Mouse (Mus musculus): ENCODE data around the gene Zfp956. TPM values are rescaled to one million over a fixed set of nuclear protein-coding genes. Genes with fewer than 3 reads are reported as not detected.

Gene Zfp956
- polyA plus RNA-seq, 1 experiment from 2014 or later: 6.7 TPM

DNA sequence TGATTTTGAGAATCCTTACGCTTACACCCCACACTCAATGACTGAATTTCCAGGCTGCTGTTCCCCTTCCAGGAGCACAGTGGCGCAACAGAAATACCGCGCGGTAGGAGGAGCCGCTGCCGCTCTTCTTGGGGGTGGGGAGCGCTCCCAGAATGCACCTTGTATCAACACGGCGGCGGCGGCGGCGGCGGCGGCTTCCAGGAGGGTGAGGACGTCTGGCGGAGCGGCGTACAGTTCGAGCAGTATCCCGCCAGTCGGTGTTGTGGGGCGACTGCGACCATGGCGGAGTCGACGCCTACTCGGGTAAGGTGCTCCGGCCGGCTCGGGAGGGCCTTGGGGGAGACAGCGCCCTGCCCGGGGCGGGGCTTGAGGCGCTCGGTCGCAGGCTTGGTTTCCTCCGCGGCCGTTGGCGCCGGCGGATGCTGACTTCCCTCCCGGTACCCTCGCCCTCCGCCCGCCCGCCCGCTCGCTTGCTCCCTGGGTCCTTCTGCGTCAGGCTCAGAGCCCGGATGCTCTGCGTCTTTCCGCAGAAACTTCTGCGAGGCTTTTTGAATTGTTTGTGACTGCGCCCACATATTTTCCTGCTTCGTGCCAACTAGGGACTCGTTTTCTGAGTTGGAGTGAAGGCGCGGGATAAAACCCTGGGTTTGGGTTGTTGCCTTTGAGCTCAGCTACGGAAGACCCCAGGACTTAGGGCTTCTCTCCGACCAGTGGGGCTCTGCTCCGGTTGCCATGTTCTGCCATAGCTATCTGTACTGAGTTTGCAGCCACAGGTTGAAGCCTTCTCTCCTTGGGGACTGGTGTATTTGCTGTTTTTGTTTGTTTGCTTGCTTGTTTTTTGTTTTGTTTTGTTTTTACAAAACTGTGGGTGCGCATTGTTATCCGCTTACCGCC, 32.5 kb upstream of the Zfp956 start, which contains the start of gene Zfp212:
Gene Zfp212, plus strand, starts transcription at position 30 of the 894 bp plus-strand sequence.
- ATAC-seq: peak; percentile 86

GRCm38 (mm10) chr6:47942461-47942860, 10.7 kb upstream of the Zfp956 start:
- TF ChIP-seq CTCF (IDR thresholded peaks at IDR 0.05; ENCODE audit: low read depth): no peak
- H3K9me3 ChIP-seq (ENCODE audit: control insufficient read depth): no peaks in the 10 kb centered on the region
- H3K4me2 ChIP-seq (replicated peaks; ENCODE audit: low read depth): peak overlapping the region; percentile 81
- H3K36me3 ChIP-seq (ENCODE audit: control insufficient read depth, insufficient read depth): peaks cover 5% of the 10 kb centered on the region; the same call in 1 of the 2 replicates
- H3K9ac ChIP-seq (ENCODE audit: low read depth, low read length): peak overlapping the region; percentile 62
- ATAC-seq: no peak
- H3K4me1 ChIP-seq (replicated peaks; ENCODE audit: control insufficient read depth, insufficient read depth, low read length): 0 out of 2 replicates have a peak, but pooled peaks cover 2% of the 10 kb centered on the region
- 58% methylated on average over 12 of the region's 12 CpGs for WGBS
- no peaks in the 10 kb centered on the region for H3K27me3 ChIP-seq (replicated peaks; ENCODE audit: control insufficient read depth, insufficient read depth, low read length)
- no peak overlapping the region for H3K27ac ChIP-seq (ENCODE audit: low read depth, low read length)
- peak overlapping the region; percentile 40 for H3K4me3 ChIP-seq (ENCODE audit: low read depth, low read length)

More for the DNA sequence above, 32.5 kb upstream of the Zfp956 start, which contains the start of gene Zfp212:
- H3K4me3 ChIP-seq (ENCODE audit: low read depth, low read length): peak within 1 kb of the TSS; percentile 86
- H3K27me3 ChIP-seq (replicated peaks; ENCODE audit: control insufficient read depth, insufficient read depth, low read length): no peaks in the 10 kb centered on the region
- WGBS: under 1% methylated on average over 67 of the region's 67 CpGs
- H3K9me3 ChIP-seq (ENCODE audit: control insufficient read depth): no peaks in the 10 kb centered on the region
- no peaks in the 10 kb centered on the region; the same call in 1 of the 2 replicates for H3K4me1 ChIP-seq (replicated peaks; ENCODE audit: control insufficient read depth, insufficient read depth, low read length)
- peak within 1 kb of the TSS; percentile 81 for H3K9ac ChIP-seq (ENCODE audit: low read depth, low read length)
- peak; percentile 81 for TF ChIP-seq CTCF (IDR thresholded peaks at IDR 0.05; ENCODE audit: low read depth)
- no peaks in the 10 kb centered on the region for H3K36me3 ChIP-seq (ENCODE audit: control insufficient read depth, insufficient read depth)
- peak within 1 kb of the TSS; percentile 97 for H3K27ac ChIP-seq (ENCODE audit: low read depth, low read length)
- peak within 1 kb of the TSS; percentile 78 for H3K4me2 ChIP-seq (replicated peaks; ENCODE audit: low read depth)

DNA sequence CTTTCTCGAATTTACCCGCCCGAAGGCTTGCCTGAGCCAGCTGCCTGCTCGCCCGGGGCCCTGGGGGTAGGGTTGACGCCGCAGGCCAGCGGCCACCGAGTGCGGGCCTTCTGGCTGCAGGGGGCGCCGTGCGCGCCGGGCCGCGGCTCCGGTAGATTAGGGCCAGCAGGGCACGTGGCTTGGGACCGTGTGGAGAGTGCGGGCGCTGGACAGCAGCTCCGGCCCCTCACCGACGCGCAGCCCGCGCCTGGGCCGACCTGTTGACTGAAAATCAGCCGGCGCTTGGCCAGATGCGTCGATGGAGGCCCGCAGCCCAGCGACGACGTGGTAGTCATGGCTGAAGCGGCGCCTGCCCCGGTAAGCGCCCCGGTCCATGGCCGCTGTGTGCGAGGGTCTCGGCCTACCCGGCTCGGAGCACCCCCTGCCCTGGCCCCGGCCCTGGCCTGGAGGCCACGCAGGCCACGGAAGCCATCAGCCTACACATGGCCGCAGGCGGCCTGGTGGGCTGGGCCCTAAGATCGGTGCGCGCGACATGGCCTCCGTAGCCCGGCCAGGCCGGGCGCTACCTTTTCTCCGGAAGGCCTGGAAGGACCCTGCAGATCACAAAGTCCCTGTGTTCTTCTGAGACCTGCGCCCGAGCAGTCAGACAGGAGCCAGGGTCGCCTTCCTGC, 10.0 kb upstream of the Zfp956 start:
- peak; percentile 81 for TF ChIP-seq CTCF (IDR thresholded peaks at IDR 0.05; ENCODE audit: low read depth)
- peak overlapping the region; percentile 28; the same call in 1 of the 2 replicates for H3K27ac ChIP-seq (ENCODE audit: low read depth, low read length)
- 0 out of 2 replicates have a peak, but pooled peaks cover 2% of the 10 kb centered on the region for H3K4me1 ChIP-seq (replicated peaks; ENCODE audit: control insufficient read depth, insufficient read depth, low read length)

GRCm38 (mm10) chr6:47943721-47944120, 9.5 kb upstream of the Zfp956 start:
- Histone ChIP-seq H3K9me3 (ENCODE audit: control insufficient read depth) (no peaks in the 10 kb centered on the region), H3K4me1 (replicated peaks; ENCODE audit: control insufficient read depth, insufficient read depth, low read length) (0 out of 2 replicates have a peak, but pooled peaks cover 2% of the 10 kb centered on the region), H3K27ac (ENCODE audit: low read depth, low read length) (no peak overlapping the region), H3K36me3 (ENCODE audit: control insufficient read depth, insufficient read depth) (peaks cover 5% of the 10 kb centered on the region; the same call in 1 of the 2 replicates), H3K9ac (ENCODE audit: low read depth, low read length) (peak overlapping the region; percentile 62), H3K4me2 (replicated peaks; ENCODE audit: low read depth) (peak overlapping the region; percentile 81), H3K4me3 (ENCODE audit: low read depth, low read length) (peak overlapping the region; percentile 40; the same call in 1 of the 2 replicates), H3K27me3 (replicated peaks; ENCODE audit: control insufficient read depth, insufficient read depth, low read length) (no peaks in the 10 kb centered on the region)
- no peak for ATAC-seq
- TF ChIP-seq CTCF (IDR thresholded peaks at IDR 0.05; ENCODE audit: low read depth): no peak
- 85% methylated on average over 3 of the region's 3 CpGs for WGBS

More for the DNA sequence above, 10.0 kb upstream of the Zfp956 start:
- Histone ChIP-seq H3K4me3 (ENCODE audit: low read depth, low read length) (peak overlapping the region; percentile 40), H3K36me3 (ENCODE audit: control insufficient read depth, insufficient read depth) (peaks cover 5% of the 10 kb centered on the region; the same call in 1 of the 2 replicates), H3K27me3 (replicated peaks; ENCODE audit: control insufficient read depth, insufficient read depth, low read length) (no peaks in the 10 kb centered on the region), H3K4me2 (replicated peaks; ENCODE audit: low read depth) (peak overlapping the region; percentile 81), H3K9ac (ENCODE audit: low read depth, low read length) (peak overlapping the region; percentile 62), H3K9me3 (ENCODE audit: control insufficient read depth) (no peaks in the 10 kb centered on the region)
- peak; percentile 84 for ATAC-seq
- 18% methylated on average over 57 of the region's 64 CpGs for WGBS

- H3K27me3 ChIP-seq (replicated peaks; ENCODE audit: control insufficient read depth, insufficient read depth, low read length): no peaks in the 10 kb centered on the region
- H3K9me3 ChIP-seq (ENCODE audit: control insufficient read depth): no peaks in the 10 kb centered on the region
- peaks cover 5% of the 10 kb centered on the region; the same call in 1 of the 2 replicates for H3K36me3 ChIP-seq (ENCODE audit: control insufficient read depth, insufficient read depth)
- H3K4me1 ChIP-seq (replicated peaks; ENCODE audit: control insufficient read depth, insufficient read depth, low read length): 0 out of 2 replicates have a peak, but pooled peaks cover under 1% of the 10 kb centered on the region
- WGBS: 96% methylated on average over 4 of the region's 4 CpGs
- no peak overlapping the region for H3K27ac ChIP-seq (ENCODE audit: low read depth, low read length)
- no peak overlapping the region for H3K9ac ChIP-seq (ENCODE audit: low read depth, low read length)
- ATAC-seq: no peak
- H3K4me3 ChIP-seq (ENCODE audit: low read depth, low read length): no peak overlapping the region
- no peak for TF ChIP-seq CTCF (IDR thresholded peaks at IDR 0.05; ENCODE audit: low read depth)
- H3K4me2 ChIP-seq (replicated peaks; ENCODE audit: low read depth): no peak overlapping the region
Measured at GRCm38 (mm10) chr6:47947388-47947787, 5.8 kb upstream of the Zfp956 start.
